Mouse (Mus musculus) CH12.LX (cell line): Measurements from ENCODE around the gene Anapc16. TPM values are rescaled to one million over a fixed set of nuclear protein-coding genes. Genes with fewer than 3 reads are reported as not detected.

Experiments used
- DNase-seq: peaks from one replicate; pipeline ENCODE4 v3.0.0-alpha.2; 2013; ENCODE audit errors: extremely low read depth
- H3K27ac ChIP-seq: 2 replicates; pipeline ENCODE4 v1.5.1; 2012; ENCODE audit warnings: low read depth, mild to moderate bottlenecking, control low read depth, moderate library complexity; ENCODE audit not compliant: insufficient read depth
- H3K27me3 ChIP-seq: replicated peaks from 2 replicates; pipeline ENCODE3; 2012; ENCODE audit warnings: inconsistent platforms
- H3K36me3 ChIP-seq, 2 experiments: replicated peaks in 1 of 2; 2 replicates each; pipeline versions ENCODE3 to v1.6.1; 2012; ENCODE audit warnings: inconsistent platforms in 1 of 2, low read length in 1 of 2, mild to moderate bottlenecking in 1 of 2, mixed read lengths in 1 of 2, moderate library complexity in 1 of 2; ENCODE audit not compliant: control insufficient read depth in 1 of 2, insufficient read depth in 1 of 2
- H3K4me1 ChIP-seq, 2 experiments: 2 replicates each; pipeline ENCODE4 v1.6.1; 2012; ENCODE audit warnings: inconsistent platforms in 1 of 2, moderate library complexity in 1 of 2; ENCODE audit not compliant: insufficient read depth in 2 of 2, control insufficient read depth in 1 of 2
- H3K4me2 ChIP-seq: 2 replicates; pipeline ENCODE4 v1.6.1; 2012; ENCODE audit warnings: low read depth, mild to moderate bottlenecking, control low read depth; ENCODE audit not compliant: poor library complexity, insufficient read depth, severe bottlenecking
- H3K4me3 ChIP-seq, 3 experiments: fragments of 150-350 bp in 1 of 3; sonication (generic) in 1 of 3; replicated peaks in 1 of 3; 2 replicates each; pipeline versions ENCODE3 to v1.5.1; 2011 to 2012; ENCODE audit warnings: low read depth in 2 of 3, low read length in 2 of 3, mild to moderate bottlenecking in 2 of 3, moderate library complexity in 2 of 3, control low read depth in 1 of 3, improper control_type of control experiment in 1 of 3, inconsistent platforms in 1 of 3, mixed read lengths in 1 of 3; ENCODE audit not compliant: poor library complexity in 1 of 3
- H3K79me2 ChIP-seq: replicated peaks from 2 replicates; pipeline ENCODE4 v1.6.1; 2012; ENCODE audit warnings: mild to moderate bottlenecking, moderate library complexity; ENCODE audit not compliant: control insufficient read depth, poor library complexity, insufficient read depth, severe bottlenecking; ENCODE audit errors: extremely low read depth
- H3K9ac ChIP-seq: 2 replicates; pipeline ENCODE4 v1.6.1; 2012; ENCODE audit warnings: low read depth, mild to moderate bottlenecking, control low read depth, moderate library complexity; ENCODE audit not compliant: insufficient read depth
- H3K9me3 ChIP-seq: replicated peaks from 2 replicates; pipeline ENCODE3; 2012; ENCODE audit warnings: low read length, inconsistent platforms, mixed read lengths
- BHLHE40 ChIP-seq: IDR thresholded peaks from 2 replicates; pipeline ENCODE4 v1.6.1; 2011; ENCODE audit warnings: mild to moderate bottlenecking, low read depth, low read length, improper control_type of control experiment
- CHD1 ChIP-seq: IDR thresholded peaks from 2 replicates; pipeline ENCODE4 v1.6.1; 2012; ENCODE audit warnings: low read depth, low read length, improper control_type of control experiment, inconsistent platforms
- CTCF ChIP-seq, 2 experiments: IDR thresholded peaks in 1 of 2; conservative IDR thresholded peaks in 1 of 2; 2 replicates each; pipeline ENCODE4 v1.5.1; 2011 to 2012; ENCODE audit warnings: low read depth in 2 of 2, low read length in 2 of 2, improper control_type of control experiment in 1 of 2, inconsistent platforms in 1 of 2, mild to moderate bottlenecking in 1 of 2, moderate library complexity in 1 of 2
- ELF1 ChIP-seq: IDR thresholded peaks from 2 replicates; pipeline ENCODE4 v1.6.1; 2014; ENCODE audit warnings: low read depth, mild to moderate bottlenecking, inconsistent platforms, low read length, improper control_type of control experiment
- EP300 ChIP-seq: IDR thresholded peaks from 2 replicates; pipeline ENCODE4 v1.6.1; 2011; ENCODE audit warnings: low read length, improper control_type of control experiment
- ETS1 ChIP-seq: conservative IDR thresholded peaks from 2 replicates; pipeline ENCODE4 v1.6.1; 2012; ENCODE audit warnings: low read depth, mild to moderate bottlenecking, inconsistent platforms, low read length, improper control_type of control experiment, moderate library complexity
- IRF4 ChIP-seq: IDR thresholded peaks from 2 replicates; pipeline ENCODE4 v1.6.1; 2014; ENCODE audit warnings: low read depth, mild to moderate bottlenecking, inconsistent platforms, low read length, improper control_type of control experiment
- JUND ChIP-seq: conservative IDR thresholded peaks from 2 replicates; pipeline ENCODE4 v1.6.1; 2011; ENCODE audit warnings: low read depth, low read length, improper control_type of control experiment
- KAT2A ChIP-seq: IDR thresholded peaks from 2 replicates; pipeline ENCODE4 v1.6.1; 2012; ENCODE audit warnings: low read length, improper control_type of control experiment, inconsistent platforms; ENCODE audit not compliant: insufficient replicate concordance
- MAFK ChIP-seq: IDR thresholded peaks from 2 replicates; pipeline ENCODE4 v1.6.1; 2011; ENCODE audit warnings: low read length, improper control_type of control experiment; ENCODE audit not compliant: insufficient replicate concordance
- MAX ChIP-seq: IDR thresholded peaks from 2 replicates; pipeline ENCODE4 v1.6.1; 2011; ENCODE audit warnings: low read length, improper control_type of control experiment
- MAZ ChIP-seq: IDR thresholded peaks from 2 replicates; pipeline ENCODE4 v1.6.1; 2012; ENCODE audit warnings: low read depth, mild to moderate bottlenecking, inconsistent platforms, low read length, improper control_type of control experiment, moderate library complexity
- MEF2A ChIP-seq: IDR thresholded peaks from 2 replicates; pipeline ENCODE4 v1.6.1; 2014; ENCODE audit warnings: low read depth, mild to moderate bottlenecking, inconsistent platforms, low read length, improper control_type of control experiment, borderline replicate concordance
- MYC ChIP-seq: IDR thresholded peaks from 2 replicates; pipeline ENCODE4 v1.6.1; 2011; ENCODE audit warnings: low read depth, mild to moderate bottlenecking, improper control_type of control experiment, low read length
- NELFE ChIP-seq: IDR thresholded peaks from 2 replicates; pipeline ENCODE4 v1.6.1; 2011; ENCODE audit warnings: low read depth, low read length, improper control_type of control experiment
- NRF1 ChIP-seq: IDR thresholded peaks from 2 replicates; pipeline ENCODE4 v1.6.1; 2014; ENCODE audit warnings: low read depth, mild to moderate bottlenecking, inconsistent platforms, low read length, improper control_type of control experiment, moderate library complexity
- PAX5 ChIP-seq: IDR thresholded peaks from 2 replicates; pipeline ENCODE4 v1.6.1; 2012; ENCODE audit warnings: low read length, inconsistent platforms, mixed read lengths
- POLR2AphosphoS2 ChIP-seq: IDR thresholded peaks from 2 replicates; pipeline ENCODE4 v1.6.1; 2011; ENCODE audit warnings: low read depth, low read length, improper control_type of control experiment
- SIN3A ChIP-seq: IDR thresholded peaks from 2 replicates; pipeline ENCODE4 v1.6.1; 2012; ENCODE audit warnings: low read length, improper control_type of control experiment, inconsistent platforms
- SMC3 ChIP-seq: IDR thresholded peaks from 2 replicates; pipeline ENCODE4 v1.6.1; 2011; ENCODE audit warnings: low read depth, low read length, improper control_type of control experiment
- UBTF ChIP-seq: IDR thresholded peaks from 2 replicates; pipeline ENCODE4 v1.6.1; 2012; ENCODE audit warnings: low read depth, mild to moderate bottlenecking, inconsistent platforms, low read length, improper control_type of control experiment, moderate library complexity
- USF2 ChIP-seq: conservative IDR thresholded peaks from 2 replicates; pipeline ENCODE4 v1.6.1; 2011; ENCODE audit warnings: low read depth, low read length, improper control_type of control experiment
- ZKSCAN1 ChIP-seq: IDR thresholded peaks from 2 replicates; pipeline ENCODE4 v1.6.1; 2012; ENCODE audit warnings: low read depth, inconsistent platforms, low read length, improper control_type of control experiment, borderline replicate concordance
- ZMIZ1 ChIP-seq: IDR thresholded peaks from 2 replicates; pipeline ENCODE4 v1.6.1; 2012; ENCODE audit warnings: low read depth, mild to moderate bottlenecking, inconsistent platforms, low read length, improper control_type of control experiment
- ZNF384 ChIP-seq: IDR thresholded peaks from 2 replicates; pipeline ENCODE4 v1.6.1; 2012; ENCODE audit warnings: low read depth, low read length, improper control_type of control experiment, inconsistent platforms
- dilution Hi-C: fragments of 300-500 bp; cut with MboI; formaldehyde crosslinking; loops from 2 replicates; pipeline ENCODE4 v1.14.3; 2020; ENCODE audit warnings: low sequenced_read_pairs; ENCODE audit not compliant: extremely low pct_unique_long_range_greater_than_20kb, extremely low pct_ligation_motif_present
- in situ Hi-C: fragments of 300-500 bp; cut with MboI; formaldehyde crosslinking; loops from 3 replicates; pipeline ENCODE4 v1.14.3; 2019; ENCODE audit warnings: low sequenced_read_pairs, low pct_ligation_motif_present, low pct_unique_long_range_greater_than_20kb, mixed read lengths
- polyA plus RNA-seq: library from polyadenylated mRNA; unstranded; fragments of >175 nt; gene quantifications from 2 replicates; pipeline ENCODE4 v1.2.1, GENCODE M21; 2012; ENCODE audit warnings: low read depth; ENCODE audit not compliant: insufficient read length
- total RNA-seq, 2 experiments: library from RNA; depleted of rRNA; stranded (reverse); fragments of 300-350 nt in 1 of 2; fragments of >200 nt in 1 of 2; gene quantifications; 2 replicates each; pipeline ENCODE4 v1.2.3; 2012 to 2014

Gene Anapc16
- total and polyA plus RNA-seq, 3 experiments = 43.9 to 67.6 (median 64.9) TPM

DNA sequence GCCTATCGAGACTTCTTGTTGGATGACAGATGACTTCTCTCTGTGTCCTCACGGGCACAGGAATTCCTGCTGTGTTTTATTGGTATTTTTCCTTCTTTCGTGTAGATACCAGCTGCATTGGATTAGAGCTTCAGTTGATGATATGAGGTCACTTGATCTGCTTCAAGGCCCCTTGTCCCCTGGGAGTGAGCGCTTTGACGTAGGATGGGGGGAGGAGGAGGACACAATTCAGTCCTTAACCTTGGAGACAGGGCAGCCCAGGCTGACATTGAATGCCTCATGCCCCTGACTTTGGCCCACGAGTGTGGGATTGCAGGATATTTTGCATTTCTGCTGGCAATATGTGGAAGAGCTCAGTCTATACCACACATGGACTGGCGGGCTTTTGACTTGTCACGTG is 28.6 kb upstream of the Anapc16 start:
- no peak for TF ChIP-seq NELFE
- TF ChIP-seq SIN3A = no peak
- no peak for TF ChIP-seq PAX5
- no peak for TF ChIP-seq MAZ
- TF ChIP-seq CHD1 = no peak
- TF ChIP-seq JUND = no peak
- no peak for TF ChIP-seq MEF2A
- no peak for TF ChIP-seq ETS1
- TF ChIP-seq MAFK = no peak
- TF ChIP-seq ZMIZ1 = no peak
- TF ChIP-seq, all 38 proteins: peak for 0
- in situ Hi-C loops = no loop called here

DNA sequence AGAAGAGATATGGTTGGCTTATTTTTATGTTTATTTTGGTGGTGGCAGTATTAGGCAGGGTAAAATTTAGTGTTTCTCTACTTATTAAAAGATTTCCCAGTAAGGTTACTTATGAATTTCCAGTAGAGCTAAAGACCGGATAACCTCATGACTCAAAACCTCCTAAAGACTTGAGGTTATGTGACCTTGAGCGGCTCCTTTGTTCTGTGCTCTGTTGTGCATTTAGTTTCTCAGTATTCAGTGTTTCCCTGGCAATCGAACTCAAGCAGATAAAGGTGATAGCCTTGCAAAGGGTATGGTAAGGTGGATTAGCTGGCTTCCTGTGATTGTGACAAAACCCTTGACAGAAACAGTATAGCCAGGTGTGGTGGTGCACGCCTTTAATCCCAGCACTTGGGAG is 26.5 kb upstream of the Anapc16 start:
- H3K79me2 ChIP-seq = no peaks in the 10 kb centered on the region
- no peak overlapping the region for H3K4me2 ChIP-seq
- H3K4me1 ChIP-seq = peaks cover 3 to 43% of the 10 kb centered on the region in 2 experiments; a peak in 3 of 4 replicates
- dilution Hi-C loops (no loop called here), in situ Hi-C loops (no loop called here)
- H3K4me3 ChIP-seq = no peak overlapping the region
- DNase-seq = no peak
- H3K27me3 ChIP-seq = no peaks in the 10 kb centered on the region
- H3K36me3 ChIP-seq = peaks cover 4 to 42% of the 10 kb centered on the region in 2 experiments
- H3K27ac ChIP-seq = no peak overlapping the region
- no peaks in the 10 kb centered on the region for H3K9me3 ChIP-seq
- H3K9ac ChIP-seq = no peak overlapping the region
- TF ChIP-seq NRF1 (no peak), MAX (no peak), MEF2A (no peak), CTCF (conservative IDR thresholded peaks at IDR 0.05 in 1 of 2, IDR thresholded peaks at IDR 0.05 in 1 of 2; ENCODE audit: low read depth in 2 of 2, low read length in 2 of 2) (no peak), ELF1 (no peak), SMC3 (no peak), ZNF384 (no peak), MYC (no peak), SIN3A (no peak), BHLHE40 (no peak), KAT2A (no peak), EP300 (no peak), USF2 (no peak), ZKSCAN1 (no peak), UBTF (no peak), IRF4 (no peak), JUND (no peak), MAZ (no peak), POLR2AphosphoS2 (no peak)

More for the DNA sequence above, 28.6 kb upstream of the Anapc16 start:
- Histone ChIP-seq H3K27ac (no peak overlapping the region), H3K36me3 (peaks cover 4 to 38% of the 10 kb centered on the region in 2 experiments), H3K4me2 (no peak overlapping the region), H3K9me3 (no peaks in the 10 kb centered on the region), H3K4me1 (peaks cover 3 to 43% of the 10 kb centered on the region in 2 experiments), H3K4me3 (no peak overlapping the region), H3K9ac (no peak overlapping the region), H3K27me3 (no peaks in the 10 kb centered on the region), H3K79me2 (no peaks in the 10 kb centered on the region)
- dilution Hi-C loops = no loop called here
- DNase-seq = peak; percentile 29
